Mouse (Mus musculus) CH12.LX (cell line): ENCODE data around the gene Leng9. TPM values are rescaled to one million over a fixed set of nuclear protein-coding genes. Genes with fewer than 3 reads are reported as not detected.

Experiments used
- DNase-seq: peaks from one replicate; pipeline ENCODE4 v3.0.0-alpha.2; 2013; ENCODE audit errors: extremely low read depth
- H3K27ac ChIP-seq: 2 replicates; pipeline ENCODE4 v1.5.1; 2012; ENCODE audit warnings: low read depth, mild to moderate bottlenecking, control low read depth, moderate library complexity; ENCODE audit not compliant: insufficient read depth
- H3K27me3 ChIP-seq: replicated peaks from 2 replicates; pipeline ENCODE3; 2012; ENCODE audit warnings: inconsistent platforms
- H3K36me3 ChIP-seq, 2 experiments: replicated peaks in 1 of 2; 2 replicates each; pipeline versions ENCODE3 to v1.6.1; 2012; ENCODE audit warnings: inconsistent platforms in 1 of 2, low read length in 1 of 2, mild to moderate bottlenecking in 1 of 2, mixed read lengths in 1 of 2, moderate library complexity in 1 of 2; ENCODE audit not compliant: control insufficient read depth in 1 of 2, insufficient read depth in 1 of 2
- H3K4me1 ChIP-seq, 2 experiments: 2 replicates each; pipeline ENCODE4 v1.6.1; 2012; ENCODE audit warnings: inconsistent platforms in 1 of 2, moderate library complexity in 1 of 2; ENCODE audit not compliant: insufficient read depth in 2 of 2, control insufficient read depth in 1 of 2
- H3K4me2 ChIP-seq: 2 replicates; pipeline ENCODE4 v1.6.1; 2012; ENCODE audit warnings: low read depth, mild to moderate bottlenecking, control low read depth; ENCODE audit not compliant: poor library complexity, insufficient read depth, severe bottlenecking
- H3K4me3 ChIP-seq, 3 experiments: fragments of 150-350 bp in 1 of 3; sonication (generic) in 1 of 3; replicated peaks in 1 of 3; 2 replicates each; pipeline versions ENCODE3 to v1.5.1; 2011 to 2012; ENCODE audit warnings: low read depth in 2 of 3, low read length in 2 of 3, mild to moderate bottlenecking in 2 of 3, moderate library complexity in 2 of 3, control low read depth in 1 of 3, improper control_type of control experiment in 1 of 3, inconsistent platforms in 1 of 3, mixed read lengths in 1 of 3; ENCODE audit not compliant: poor library complexity in 1 of 3
- H3K79me2 ChIP-seq: replicated peaks from 2 replicates; pipeline ENCODE4 v1.6.1; 2012; ENCODE audit warnings: mild to moderate bottlenecking, moderate library complexity; ENCODE audit not compliant: control insufficient read depth, poor library complexity, insufficient read depth, severe bottlenecking; ENCODE audit errors: extremely low read depth
- H3K9ac ChIP-seq: 2 replicates; pipeline ENCODE4 v1.6.1; 2012; ENCODE audit warnings: low read depth, mild to moderate bottlenecking, control low read depth, moderate library complexity; ENCODE audit not compliant: insufficient read depth
- H3K9me3 ChIP-seq: replicated peaks from 2 replicates; pipeline ENCODE3; 2012; ENCODE audit warnings: low read length, inconsistent platforms, mixed read lengths
- CHD1 ChIP-seq: IDR thresholded peaks from 2 replicates; pipeline ENCODE4 v1.6.1; 2012; ENCODE audit warnings: low read depth, low read length, improper control_type of control experiment, inconsistent platforms
- CTCF ChIP-seq, 2 experiments: IDR thresholded peaks in 1 of 2; conservative IDR thresholded peaks in 1 of 2; 2 replicates each; pipeline ENCODE4 v1.5.1; 2011 to 2012; ENCODE audit warnings: low read depth in 2 of 2, low read length in 2 of 2, improper control_type of control experiment in 1 of 2, inconsistent platforms in 1 of 2, mild to moderate bottlenecking in 1 of 2, moderate library complexity in 1 of 2
- ELF1 ChIP-seq: IDR thresholded peaks from 2 replicates; pipeline ENCODE4 v1.6.1; 2014; ENCODE audit warnings: low read depth, mild to moderate bottlenecking, inconsistent platforms, low read length, improper control_type of control experiment
- GABPA ChIP-seq: IDR thresholded peaks from 2 replicates; pipeline ENCODE4 v1.6.1; 2012; ENCODE audit warnings: low read depth, low read length, improper control_type of control experiment, inconsistent platforms; ENCODE audit not compliant: insufficient replicate concordance
- HCFC1 ChIP-seq: IDR thresholded peaks from 2 replicates; pipeline ENCODE4 v1.6.1; 2012; ENCODE audit warnings: low read depth, mild to moderate bottlenecking, inconsistent platforms, low read length, improper control_type of control experiment
- JUN ChIP-seq: IDR thresholded peaks from 2 replicates; pipeline ENCODE4 v1.6.1; 2011; ENCODE audit warnings: low read depth, mild to moderate bottlenecking, low read length, improper control_type of control experiment, moderate library complexity; ENCODE audit not compliant: insufficient read depth
- JUND ChIP-seq: conservative IDR thresholded peaks from 2 replicates; pipeline ENCODE4 v1.6.1; 2011; ENCODE audit warnings: low read depth, low read length, improper control_type of control experiment
- MAFK ChIP-seq: IDR thresholded peaks from 2 replicates; pipeline ENCODE4 v1.6.1; 2011; ENCODE audit warnings: low read length, improper control_type of control experiment; ENCODE audit not compliant: insufficient replicate concordance
- MAX ChIP-seq: IDR thresholded peaks from 2 replicates; pipeline ENCODE4 v1.6.1; 2011; ENCODE audit warnings: low read length, improper control_type of control experiment
- MXI1 ChIP-seq: IDR thresholded peaks from 2 replicates; pipeline ENCODE4 v1.6.1; 2011; ENCODE audit warnings: mild to moderate bottlenecking, low read depth, low read length, improper control_type of control experiment
- NELFE ChIP-seq: IDR thresholded peaks from 2 replicates; pipeline ENCODE4 v1.6.1; 2011; ENCODE audit warnings: low read depth, low read length, improper control_type of control experiment
- NRF1 ChIP-seq: IDR thresholded peaks from 2 replicates; pipeline ENCODE4 v1.6.1; 2014; ENCODE audit warnings: low read depth, mild to moderate bottlenecking, inconsistent platforms, low read length, improper control_type of control experiment, moderate library complexity
- PAX5 ChIP-seq: IDR thresholded peaks from 2 replicates; pipeline ENCODE4 v1.6.1; 2012; ENCODE audit warnings: low read length, inconsistent platforms, mixed read lengths
- POLR2AphosphoS2 ChIP-seq: IDR thresholded peaks from 2 replicates; pipeline ENCODE4 v1.6.1; 2011; ENCODE audit warnings: low read depth, low read length, improper control_type of control experiment
- RAD21 ChIP-seq: IDR thresholded peaks from 2 replicates; pipeline ENCODE4 v1.6.1; 2011; ENCODE audit warnings: low read depth, mild to moderate bottlenecking, low read length, improper control_type of control experiment, moderate library complexity
- SIN3A ChIP-seq: IDR thresholded peaks from 2 replicates; pipeline ENCODE4 v1.6.1; 2012; ENCODE audit warnings: low read length, improper control_type of control experiment, inconsistent platforms
- SMC3 ChIP-seq: IDR thresholded peaks from 2 replicates; pipeline ENCODE4 v1.6.1; 2011; ENCODE audit warnings: low read depth, low read length, improper control_type of control experiment
- TCF12 ChIP-seq: IDR thresholded peaks from 2 replicates; pipeline ENCODE4 v1.6.1; 2014; ENCODE audit warnings: low read depth, mild to moderate bottlenecking, inconsistent platforms, low read length, improper control_type of control experiment
- UBTF ChIP-seq: IDR thresholded peaks from 2 replicates; pipeline ENCODE4 v1.6.1; 2012; ENCODE audit warnings: low read depth, mild to moderate bottlenecking, inconsistent platforms, low read length, improper control_type of control experiment, moderate library complexity
- ZC3H11A ChIP-seq: IDR thresholded peaks from 2 replicates; pipeline ENCODE4 v1.6.1; 2012; ENCODE audit warnings: low read depth, mild to moderate bottlenecking, inconsistent platforms, low read length, improper control_type of control experiment
- ZKSCAN1 ChIP-seq: IDR thresholded peaks from 2 replicates; pipeline ENCODE4 v1.6.1; 2012; ENCODE audit warnings: low read depth, inconsistent platforms, low read length, improper control_type of control experiment, borderline replicate concordance
- ZMIZ1 ChIP-seq: IDR thresholded peaks from 2 replicates; pipeline ENCODE4 v1.6.1; 2012; ENCODE audit warnings: low read depth, mild to moderate bottlenecking, inconsistent platforms, low read length, improper control_type of control experiment
- dilution Hi-C: fragments of 300-500 bp; cut with MboI; formaldehyde crosslinking; loops from 2 replicates; pipeline ENCODE4 v1.14.3; 2020; ENCODE audit warnings: low sequenced_read_pairs; ENCODE audit not compliant: extremely low pct_unique_long_range_greater_than_20kb, extremely low pct_ligation_motif_present
- in situ Hi-C: fragments of 300-500 bp; cut with MboI; formaldehyde crosslinking; loops from 3 replicates; pipeline ENCODE4 v1.14.3; 2019; ENCODE audit warnings: low sequenced_read_pairs, low pct_ligation_motif_present, low pct_unique_long_range_greater_than_20kb, mixed read lengths
- polyA plus RNA-seq: library from polyadenylated mRNA; unstranded; fragments of >175 nt; gene quantifications from 2 replicates; pipeline ENCODE4 v1.2.1, GENCODE M21; 2012; ENCODE audit warnings: low read depth; ENCODE audit not compliant: insufficient read length
- total RNA-seq, 2 experiments: library from RNA; depleted of rRNA; stranded (reverse); fragments of 300-350 nt in 1 of 2; fragments of >200 nt in 1 of 2; gene quantifications; 2 replicates each; pipeline ENCODE4 v1.2.3; 2012 to 2014

Gene Leng9
- total and polyA plus RNA-seq, 3 experiments: 1.1 to 1.2 (median 1.2) TPM

DNA sequence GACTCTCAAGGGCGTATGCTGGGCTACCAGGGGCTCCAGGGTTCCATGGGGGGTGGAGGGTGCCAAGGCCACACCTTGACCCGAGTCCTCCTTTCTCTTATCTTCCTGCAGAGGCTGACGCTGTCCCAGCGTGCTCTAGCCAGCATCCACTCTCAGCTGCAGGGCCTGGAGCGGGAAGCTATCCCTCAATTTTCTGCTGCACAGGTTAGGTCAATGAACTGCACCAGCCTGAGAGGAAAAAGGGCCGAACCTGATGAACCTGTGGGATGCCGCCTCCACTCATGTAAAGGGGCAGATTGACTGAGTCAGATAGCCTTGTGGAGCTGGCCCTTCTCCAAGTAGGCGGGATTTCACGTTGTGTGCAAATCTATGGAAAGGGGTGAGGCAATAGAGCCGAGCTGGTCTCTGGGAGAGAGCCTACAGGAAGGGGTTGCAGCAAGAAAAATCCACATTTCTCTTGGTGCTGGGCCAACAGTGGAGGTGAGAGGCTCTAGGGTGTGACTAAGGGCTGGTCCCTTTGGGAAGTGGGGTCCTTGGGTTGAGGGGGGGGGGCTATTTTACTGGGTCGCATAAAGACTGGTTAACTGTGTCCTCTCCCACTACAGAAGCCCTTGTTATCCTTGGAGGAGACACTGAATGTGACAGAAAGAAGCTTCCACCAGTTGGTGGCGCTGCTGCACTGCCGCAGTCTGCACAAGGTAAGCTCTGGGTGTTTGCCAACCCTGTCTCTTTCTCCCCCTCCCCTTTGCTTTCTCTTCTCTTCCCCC is 19.3 kb downstream of the Leng9 start:
- no peak overlapping the region for H3K4me3 ChIP-seq
- H3K4me2 ChIP-seq: no peak overlapping the region
- no peaks in the 10 kb centered on the region for H3K79me2 ChIP-seq
- H3K4me1 ChIP-seq: peaks cover 0 to 23% of the 10 kb centered on the region in 2 experiments; a peak in 2 of 4 replicates
- no peaks in the 10 kb centered on the region for H3K9me3 ChIP-seq
- DNase-seq: peak; percentile 82
- dilution Hi-C loops (no loop called here), in situ Hi-C loops (no loop called here)
- H3K9ac ChIP-seq: no peak overlapping the region
- no peak overlapping the region for H3K27ac ChIP-seq
- H3K27me3 ChIP-seq: no peaks in the 10 kb centered on the region
- TF ChIP-seq MAFK (no peak), RAD21 (peak; percentile 94), SMC3 (peak; percentile 91), NRF1 (no peak), NELFE (peak; percentile 30; the same call in 1 of the 2 replicates), CTCF (conservative IDR thresholded peaks at IDR 0.05 in 1 of 2, IDR thresholded peaks at IDR 0.05 in 1 of 2; ENCODE audit: low read depth in 2 of 2, low read length in 2 of 2) (peak; percentile 70 to 93; a peak in 3 of 4 replicates), ZC3H11A (peak; percentile 53), ZKSCAN1 (no peak)
- H3K36me3 ChIP-seq: peaks cover 0 to 52% of the 10 kb centered on the region in 2 experiments

DNA sequence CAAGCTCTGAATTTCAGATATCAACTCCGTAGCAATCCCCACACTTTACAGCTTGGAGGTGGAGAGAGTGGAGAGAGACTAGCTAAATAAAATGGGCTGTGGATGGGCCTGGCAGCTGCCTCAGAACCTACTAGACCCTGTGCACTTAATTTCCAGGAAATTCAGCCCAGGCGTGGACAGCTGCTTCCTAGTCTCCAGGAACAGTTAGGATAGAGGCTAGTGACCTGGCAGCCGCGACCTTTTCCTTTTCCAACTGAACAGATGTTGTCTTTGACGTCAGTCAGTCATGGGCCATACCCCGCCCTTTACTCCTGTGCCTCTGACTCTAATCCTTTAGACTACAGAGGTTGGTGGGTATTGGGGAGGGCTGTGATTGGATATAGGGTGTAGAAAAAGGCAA is 21.3 kb downstream of the Leng9 start:
- no peaks in the 10 kb centered on the region for H3K27me3 ChIP-seq
- DNase-seq: no peak
- no peak overlapping the region for H3K9ac ChIP-seq
- H3K4me3 ChIP-seq: no peak overlapping the region
- H3K27ac ChIP-seq: no peak overlapping the region
- peaks cover 0 to 9% of the 10 kb centered on the region in 2 experiments; a peak in 1 of 4 replicates for H3K4me1 ChIP-seq
- no peaks in the 10 kb centered on the region for H3K9me3 ChIP-seq
- no peaks in the 10 kb centered on the region for H3K79me2 ChIP-seq
- in situ Hi-C loops: loop anchor here (10.0 kb wide), 2 partner anchors 296 to 386 kb away; partner anchors contain the start of gene Tnnt1
- TF ChIP-seq PAX5 (no peak), MXI1 (no peak), MAX (no peak), ZC3H11A (no peak), ELF1 (no peak), SIN3A (no peak), POLR2AphosphoS2 (no peak), CTCF (conservative IDR thresholded peaks at IDR 0.05 in 1 of 2, IDR thresholded peaks at IDR 0.05 in 1 of 2; ENCODE audit: low read depth in 2 of 2, low read length in 2 of 2) (no peak), TCF12 (no peak), CHD1 (no peak), UBTF (no peak), JUN (no peak), GABPA (no peak), HCFC1 (no peak), NRF1 (no peak), ZMIZ1 (no peak), RAD21 (no peak), JUND (no peak)
- dilution Hi-C loops: no loop called here
- H3K4me2 ChIP-seq: no peak overlapping the region
- H3K36me3 ChIP-seq: peaks cover 0 to 45% of the 10 kb centered on the region in 2 experiments
